Mouse (Mus musculus) adrenal gland, adult 2 months (tissue): ENCODE measurements at regions not wholly inside any gene's neighbourhood (a gene's known extent, or its start where the extent isn't known, plus 50 kb on each side); places are given as distances from the start of the nearest gene placed in this dataset.

Source experiments
- DNase-seq: peaks from one replicate; pipeline ENCODE4 v3.0.0; 2021

GRCm38 (mm10) chr10:25857954-25858616, 220.0 kb upstream of the Gm9767 start:
- DNase-seq = peak; percentile 3

GRCm38 (mm10) chr10:25844348-25844747, 233.7 kb upstream of the Gm9767 start:
- DNase-seq = no peak

GRCm38 (mm10) chr10:25829275-25829674, 248.8 kb upstream of the Gm9767 start:
- DNase-seq = no peak

DNA sequence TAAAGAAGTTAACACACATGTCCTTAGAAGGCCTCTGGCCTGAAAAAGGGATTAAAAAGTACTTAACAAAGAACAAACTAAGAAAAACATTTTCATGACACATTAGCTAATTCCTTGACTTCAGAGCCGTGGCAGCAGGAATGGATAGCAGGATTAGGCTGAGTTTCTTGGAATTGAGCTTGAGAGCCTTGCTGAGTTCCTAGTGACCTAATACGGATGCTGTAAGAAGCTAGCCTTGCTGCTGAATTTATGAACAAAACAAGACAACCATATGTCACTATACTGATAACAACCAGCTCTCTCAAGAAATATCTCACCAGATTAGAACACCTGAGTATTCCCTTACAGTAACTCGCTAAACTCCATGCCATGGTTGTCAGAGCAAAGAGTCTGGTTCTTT, 268.2 kb upstream of the Smlr1 start:
- DNase-seq = no peak

- no peak for DNase-seq
These were observed 265.4 kb upstream of the Smlr1 start for GRCm38 (mm10) chr10:25801499-25801898.

DNA sequence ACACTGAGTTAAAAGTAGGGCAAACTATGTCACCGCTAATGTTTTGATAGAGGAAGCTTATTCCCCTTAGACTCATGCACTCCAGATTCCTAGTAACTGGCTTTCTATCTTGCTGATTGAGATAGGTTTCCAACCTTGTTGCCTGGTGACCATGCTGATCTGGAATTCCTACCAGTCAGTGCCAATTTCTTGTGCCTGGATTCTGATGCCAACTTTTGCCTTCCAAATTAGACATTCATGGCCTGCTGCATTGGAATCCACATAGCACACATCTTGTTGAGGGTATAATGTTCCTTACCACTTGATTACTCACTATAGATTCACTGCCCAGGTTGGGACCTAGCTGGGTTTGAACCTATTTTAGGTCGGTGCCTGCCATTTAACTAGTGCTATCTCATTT, 262.8 kb upstream of the Smlr1 start:
- DNase-seq = no peak

GRCm38 (mm10) chr10:25790363-25790821, 254.3 kb upstream of the Smlr1 start:
- DNase-seq = no peak

GRCm38 (mm10) chr10:25788660-25789059, 252.6 kb upstream of the Smlr1 start:
- peak; percentile 43 for DNase-seq

DNA sequence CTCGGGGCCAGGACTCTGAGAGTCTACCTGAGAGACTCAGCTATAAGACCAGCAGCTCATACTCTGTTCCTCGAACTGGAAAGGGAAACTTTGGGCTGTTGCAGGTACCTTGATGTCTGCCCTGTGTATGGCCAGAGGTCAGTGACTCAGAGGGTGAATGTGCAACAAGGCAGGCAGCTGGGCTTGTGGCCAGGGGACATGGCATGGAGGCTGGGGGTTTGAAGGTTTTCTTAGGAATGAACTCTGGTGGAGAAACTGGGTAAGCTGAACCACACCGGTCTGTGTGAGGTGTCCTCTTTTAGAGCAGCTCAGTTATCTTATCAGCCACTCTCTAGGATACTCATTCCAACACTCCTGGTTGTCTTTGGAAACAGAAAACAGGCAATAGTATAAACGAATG, 251.9 kb upstream of the Smlr1 start:
- peak; percentile 50 for DNase-seq

DNA sequence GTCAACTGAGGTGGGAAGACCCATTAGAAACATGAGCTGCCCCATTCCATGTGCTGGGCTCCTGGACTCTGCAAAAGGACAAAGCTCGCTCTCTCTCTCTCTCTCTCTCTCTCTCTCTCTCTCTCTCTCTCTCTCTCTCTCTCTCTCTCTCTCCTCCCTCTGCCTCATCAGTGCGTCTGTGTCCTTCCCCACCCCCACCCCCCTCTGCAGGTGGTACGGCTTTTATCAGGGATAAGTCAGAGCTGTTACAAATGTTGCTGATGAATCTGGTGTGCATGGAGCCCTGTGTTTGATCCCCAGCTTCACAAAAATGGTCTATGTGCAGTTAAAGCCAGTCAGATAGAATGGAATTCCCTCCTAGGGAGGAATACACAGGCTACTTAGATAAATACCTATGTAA, 247.8 kb upstream of the Smlr1 start:
- DNase-seq = no peak

- no peak for DNase-seq
These were observed 243.4 kb upstream of the Smlr1 start for GRCm38 (mm10) chr10:25779476-25779875.

DNA sequence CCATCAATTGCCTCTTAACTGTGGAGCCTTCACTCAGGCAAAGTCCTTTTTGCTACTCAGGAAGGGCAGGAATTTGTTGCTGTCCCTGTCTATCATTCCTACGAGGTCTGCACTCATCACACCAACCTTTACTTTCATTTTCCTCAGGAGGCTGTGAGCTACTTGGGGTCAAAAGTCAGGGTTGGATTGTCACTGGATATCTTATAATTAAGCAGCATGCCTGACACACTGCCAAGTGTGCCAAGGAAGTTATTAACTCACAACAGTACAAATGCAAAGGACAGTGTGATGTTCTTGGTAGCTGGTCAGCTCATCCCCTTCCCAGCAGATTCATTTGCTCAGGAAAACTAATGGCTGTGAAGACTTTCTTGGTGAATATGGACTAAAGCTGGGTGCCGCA, 241.7 kb upstream of the Smlr1 start:
- DNase-seq = no peak

DNA sequence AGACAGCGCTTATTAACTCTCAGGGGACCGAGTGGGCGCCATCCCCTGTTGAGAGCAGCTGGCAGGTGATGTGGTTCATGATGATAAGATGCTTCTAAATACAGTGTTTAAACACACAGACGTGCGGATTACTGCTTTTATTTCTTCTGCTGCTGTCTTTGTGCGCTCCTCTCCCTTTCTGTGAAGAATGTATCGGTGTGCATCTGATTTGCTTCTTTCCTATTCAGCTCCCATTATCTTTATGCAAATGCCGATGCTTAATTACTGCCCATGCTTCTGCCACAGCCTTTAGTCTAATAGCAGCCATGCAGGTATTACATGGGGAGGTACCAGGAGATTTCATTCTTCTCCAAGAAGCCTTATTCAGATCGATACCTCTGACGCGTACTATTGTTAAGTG, 240.6 kb upstream of the Smlr1 start:
- no peak for DNase-seq

- no peak for DNase-seq
These were observed 234.0 kb upstream of the Smlr1 start for GRCm38 (mm10) chr10:25770051-25770450.

DNA sequence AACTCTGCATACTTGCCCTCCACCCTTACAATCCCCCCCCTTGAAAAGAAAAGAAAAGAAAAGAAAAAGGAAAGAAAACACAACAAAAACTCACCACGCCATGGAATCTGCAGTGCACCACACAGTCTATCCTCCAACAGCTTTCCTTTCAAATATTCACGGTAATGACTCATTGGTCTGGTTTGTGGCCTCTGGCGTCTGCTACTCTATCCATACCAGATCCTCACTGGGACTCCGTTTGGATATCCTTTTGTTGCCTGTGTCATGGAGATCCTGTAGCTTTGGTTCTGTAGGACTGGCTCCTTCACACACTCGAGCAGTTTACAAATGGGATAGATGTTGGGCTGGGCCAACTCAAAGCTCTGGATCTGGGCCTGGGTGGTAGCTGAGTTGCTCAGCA, 232.4 kb upstream of the Smlr1 start:
- DNase-seq = no peak

- DNase-seq = no peak
These were observed 218.2 kb upstream of the Smlr1 start for GRCm38 (mm10) chr10:25754300-25754699.

DNA sequence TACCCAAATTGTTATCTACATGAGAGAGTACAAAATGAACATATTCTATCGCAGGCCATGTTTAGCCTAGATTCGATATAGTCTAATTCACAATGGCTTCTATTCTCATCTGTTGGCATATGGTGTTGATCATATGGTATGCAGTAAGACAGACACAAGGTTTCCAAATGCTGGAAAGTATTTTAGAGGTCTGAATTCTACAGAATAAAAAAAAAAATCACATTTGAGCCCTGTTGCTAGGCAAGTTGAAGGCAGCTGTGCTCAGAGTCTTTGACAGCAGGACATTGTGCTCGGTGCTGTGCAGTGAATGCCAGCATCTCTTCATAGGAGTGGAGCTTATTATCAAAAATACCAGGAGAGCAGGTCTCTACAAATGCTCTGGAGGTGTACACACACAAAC, 206.6 kb upstream of the Smlr1 start:
- DNase-seq = no peak

DNA sequence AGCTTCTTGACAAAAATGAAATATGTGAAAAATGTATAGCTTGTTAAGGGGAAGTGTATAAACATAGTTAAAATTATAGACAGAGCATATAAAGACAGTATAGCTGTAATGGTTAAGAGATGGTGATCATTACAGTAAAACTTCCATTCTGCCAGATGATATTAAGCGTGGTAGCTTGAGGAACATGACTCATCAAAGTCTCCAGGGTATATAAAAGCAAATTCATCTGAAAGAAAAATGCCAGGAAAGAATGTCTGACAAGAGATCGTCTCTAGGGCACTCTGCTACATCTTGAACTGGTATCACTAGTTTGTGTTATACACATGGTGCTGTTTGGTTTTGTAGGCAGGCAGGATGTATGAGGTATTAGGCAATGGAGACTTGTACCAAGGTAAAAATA, 204.9 kb upstream of the Smlr1 start:
- no peak for DNase-seq

- no peak for DNase-seq
These were observed 194.4 kb upstream of the Smlr1 start for GRCm38 (mm10) chr10:25730470-25730869.

DNA sequence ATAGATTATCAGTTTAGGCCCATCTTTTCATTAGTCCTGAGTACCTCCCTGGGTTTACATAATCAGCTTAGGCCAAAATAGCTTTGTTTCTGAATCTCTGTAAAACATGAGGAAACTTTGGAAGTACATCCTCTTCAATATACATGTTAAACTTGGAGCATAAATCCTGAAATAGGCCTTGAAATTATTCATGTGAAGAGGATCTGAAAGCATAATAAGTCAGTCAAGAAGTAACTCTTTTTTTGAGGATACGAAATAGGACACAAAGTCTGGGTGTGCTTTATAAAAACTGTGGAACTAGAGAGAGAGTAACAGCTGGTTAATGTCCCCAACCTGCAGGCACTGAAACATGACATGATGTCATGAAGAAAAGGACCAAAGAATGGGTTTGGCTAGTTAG, 187.9 kb upstream of the Smlr1 start:
- DNase-seq = no peak

DNA sequence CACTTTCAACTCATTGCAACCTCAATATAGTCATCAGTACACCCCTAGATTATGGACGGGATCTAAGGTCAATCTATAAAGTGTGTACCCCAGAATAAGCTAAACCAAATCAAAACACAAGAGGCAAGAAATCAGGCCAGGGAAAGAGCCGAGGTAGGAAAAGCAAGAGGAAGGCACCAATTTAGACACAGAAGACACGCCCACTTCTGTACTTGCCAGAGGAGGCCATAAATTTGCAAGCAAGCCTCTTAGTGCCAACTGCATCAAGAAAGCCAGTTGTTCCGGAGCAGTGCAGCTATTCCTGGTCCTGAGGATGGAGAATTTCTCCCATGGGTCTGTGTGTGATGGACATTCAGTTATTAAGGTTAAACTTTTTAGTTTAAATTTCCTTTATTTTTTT, 179.7 kb upstream of the Smlr1 start:
- no peak for DNase-seq

DNA sequence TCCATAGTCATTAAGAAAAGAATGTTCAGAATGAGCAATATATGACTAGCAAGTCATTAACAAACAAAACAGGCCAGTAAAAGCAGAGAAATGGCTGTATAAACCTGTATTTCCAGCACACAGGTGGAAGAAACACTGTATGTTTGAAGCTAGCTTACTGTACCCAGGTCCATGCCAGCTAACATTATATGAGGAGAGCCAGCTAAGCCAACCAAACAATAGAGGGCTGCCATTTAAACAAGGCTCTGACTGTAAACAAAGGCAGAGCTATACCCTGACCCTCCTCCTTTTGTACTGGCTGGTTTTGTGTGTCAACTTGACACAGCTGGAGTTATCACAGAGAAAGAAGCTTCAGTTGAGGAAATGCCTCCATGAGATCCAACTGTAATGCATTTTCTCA, 178.6 kb upstream of the Smlr1 start:
- DNase-seq = no peak

DNA sequence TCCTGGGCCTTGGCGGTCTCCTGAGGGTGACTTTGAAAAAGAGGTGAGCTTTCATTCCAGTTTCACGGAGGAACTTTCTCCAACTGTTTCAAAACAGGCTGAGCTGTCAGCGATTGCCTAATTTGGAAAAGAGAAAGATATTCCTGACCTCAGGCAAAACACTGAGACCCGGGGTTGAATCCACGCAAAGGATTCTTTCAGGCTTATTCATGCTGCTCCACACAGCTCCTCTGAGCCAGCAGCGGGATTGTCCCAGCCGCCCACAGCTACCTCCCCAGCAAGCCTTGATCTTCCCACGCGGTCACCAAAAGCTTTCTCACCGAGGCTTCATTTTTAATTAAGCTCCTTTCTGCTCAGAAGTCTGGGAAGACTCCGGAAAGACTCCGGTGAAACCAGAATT, 178.0 kb upstream of the Smlr1 start:
- no peak for DNase-seq

DNA sequence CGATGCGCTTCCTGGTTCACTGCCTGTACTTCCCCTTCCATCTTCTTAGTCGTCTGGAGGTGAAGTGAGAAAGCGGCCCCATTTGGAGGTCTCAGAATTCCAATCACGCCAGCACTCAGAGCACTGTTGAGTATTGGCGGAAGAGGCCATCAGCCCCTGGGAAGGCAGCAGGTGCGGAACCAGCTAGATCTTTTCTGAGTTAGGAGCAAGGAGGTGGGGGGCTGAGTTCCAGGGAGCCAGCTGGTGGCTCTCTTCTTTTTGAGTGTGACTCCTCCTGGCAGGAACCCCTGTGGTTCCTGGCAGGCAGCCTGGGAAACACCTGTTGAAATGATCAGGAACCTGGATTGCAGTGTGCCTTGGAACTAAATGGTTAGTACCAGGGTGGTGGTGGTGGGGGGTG, 171.9 kb upstream of the Smlr1 start:
- DNase-seq = no peak

GRCm38 (mm10) chr10:25702146-25702545, 166.1 kb upstream of the Smlr1 start:
- no peak for DNase-seq
